Mouse (Mus musculus) embryonic facial prominence, embryonic 11.5 days (tissue): ENCODE results near the gene Shroom3. TPM values are rescaled to one million over a fixed set of nuclear protein-coding genes. Genes with fewer than 3 reads are reported as not detected.

Experiments used
- ATAC-seq: fragments of 200-750 bp; cut with Nextera tagmentation; replicated peaks from 2 replicates; pipeline ENCODE4 v1.8.0; 2017; ENCODE audit warnings: low read depth; ENCODE audit not compliant: insufficient number of reproducible peaks, low FRiP score, low TSS enrichment
- DNase-seq: peaks from one replicate; pipeline ENCODE4 v3.0.0-alpha.2; 2015; ENCODE audit warnings: low spot score
- H3K27ac ChIP-seq: fragments of 300-500 bp; sonication (generic); replicated peaks from 2 replicates; pipeline ENCODE4 v1.5.1; 2014; ENCODE audit warnings: mild to moderate bottlenecking, low read depth, low read length, control low read depth
- H3K27me3 ChIP-seq: fragments of 300-500 bp; sonication (generic); 2 replicates; pipeline ENCODE4 v1.6.1; 2014; ENCODE audit warnings: mild to moderate bottlenecking, low read length, moderate library complexity, mixed read lengths; ENCODE audit not compliant: control insufficient read depth, insufficient read depth
- H3K36me3 ChIP-seq: fragments of 300-500 bp; sonication (generic); replicated peaks from 2 replicates; pipeline ENCODE4 v1.6.1; 2014; ENCODE audit warnings: low read depth, mild to moderate bottlenecking, low read length, moderate library complexity, mixed read lengths; ENCODE audit not compliant: control insufficient read depth, insufficient read depth
- H3K4me1 ChIP-seq: fragments of 300-500 bp; sonication (generic); 2 replicates; pipeline ENCODE4 v1.6.1; 2014; ENCODE audit warnings: low read length, mixed read lengths; ENCODE audit not compliant: control insufficient read depth, insufficient read depth
- H3K4me2 ChIP-seq: fragments of 300-500 bp; sonication (generic); 2 replicates; pipeline ENCODE4 v1.6.1; 2014; ENCODE audit warnings: low read depth, mild to moderate bottlenecking, control low read depth, low read length, moderate library complexity
- H3K4me3 ChIP-seq: fragments of 300-500 bp; sonication (generic); 2 replicates; pipeline ENCODE4 v1.5.1; 2014; ENCODE audit warnings: low read depth, low read length, control low read depth
- H3K9ac ChIP-seq: fragments of 300-500 bp; sonication (generic); replicated peaks from 2 replicates; pipeline ENCODE4 v1.6.1; 2014; ENCODE audit warnings: mild to moderate bottlenecking, control low read depth, low read length
- H3K9me3 ChIP-seq: fragments of 300-500 bp; sonication (generic); replicated peaks from 2 replicates; pipeline ENCODE4 v1.6.1; 2016; ENCODE audit warnings: mild to moderate bottlenecking, low read length, inconsistent platforms, mixed read lengths; ENCODE audit not compliant: control insufficient read depth
- WGBS: fragments of 180-500 bp; shearing (Covaris S2); extraction: QIAGEN DNeasy Blood & Tissue Kit; methylation state at CpG from one replicate; pipeline ENCODE4 v1.1.7; 2014; 5-methylcytosine and 5-hydroxymethylcytosine counted together
- polyA plus RNA-seq: library from polyadenylated mRNA; unstranded; fragments of >200 nt; fragmentation: Nextera tagmentation; extraction: Ambion mirVana; gene quantifications from 2 replicates; pipeline ENCODE4 v1.2.1, GENCODE M21; 2014

Shroom3 gene
- polyA plus RNA-seq, 1 experiment from 2014 or later = 2.2 TPM

DNA sequence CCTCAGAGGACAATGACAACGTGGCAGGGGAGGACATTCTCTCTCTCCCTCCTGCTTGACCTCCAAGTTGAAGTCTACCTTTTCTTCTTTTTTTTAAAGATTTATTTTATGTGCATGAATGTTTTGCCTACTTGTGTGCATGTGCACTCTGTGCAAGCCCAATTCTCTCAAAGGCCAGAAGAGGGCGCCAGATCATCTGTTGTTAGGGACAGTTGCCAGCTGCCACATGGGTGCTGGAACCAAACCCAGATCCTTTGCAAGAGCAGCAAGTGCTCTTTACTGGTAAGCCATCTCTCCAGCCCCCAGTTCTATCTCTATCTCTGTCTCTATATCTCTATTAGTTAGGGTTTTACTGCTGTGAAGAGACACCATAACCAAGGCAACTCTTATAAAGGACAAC lies 300.7 kb downstream of the Shroom3 start:
- no peak for DNase-seq
- Histone ChIP-seq H3K27ac (no peak overlapping the region), H3K4me2 (no peak overlapping the region)

GRCm38 (mm10) chr5:92984692-92985091 lies 301.5 kb downstream of the Shroom3 start:
- Histone ChIP-seq H3K36me3 (no peaks in the 10 kb centered on the region), H3K27me3 (no peaks in the 10 kb centered on the region), H3K4me1 (no peaks in the 10 kb centered on the region; the same call in 1 of the 2 replicates), H3K9ac (no peak overlapping the region), H3K4me2 (no peak overlapping the region), H3K4me3 (no peak overlapping the region), H3K27ac (no peak overlapping the region), H3K9me3 (no peaks in the 10 kb centered on the region)
- no peak for ATAC-seq
- no peak for DNase-seq
- 39% methylated on average over 1 of the region's 1 CpGs for WGBS

More for the DNA sequence above, 300.7 kb downstream of the Shroom3 start:
- H3K4me1 ChIP-seq = no peaks in the 10 kb centered on the region; the same call in 1 of the 2 replicates
- H3K9ac ChIP-seq = no peak overlapping the region
- H3K4me3 ChIP-seq = no peak overlapping the region
- H3K9me3 ChIP-seq = no peaks in the 10 kb centered on the region
- 17% methylated on average over 2 of the region's 2 CpGs for WGBS
- no peak for ATAC-seq
- no peaks in the 10 kb centered on the region for H3K27me3 ChIP-seq
- no peaks in the 10 kb centered on the region for H3K36me3 ChIP-seq

DNA sequence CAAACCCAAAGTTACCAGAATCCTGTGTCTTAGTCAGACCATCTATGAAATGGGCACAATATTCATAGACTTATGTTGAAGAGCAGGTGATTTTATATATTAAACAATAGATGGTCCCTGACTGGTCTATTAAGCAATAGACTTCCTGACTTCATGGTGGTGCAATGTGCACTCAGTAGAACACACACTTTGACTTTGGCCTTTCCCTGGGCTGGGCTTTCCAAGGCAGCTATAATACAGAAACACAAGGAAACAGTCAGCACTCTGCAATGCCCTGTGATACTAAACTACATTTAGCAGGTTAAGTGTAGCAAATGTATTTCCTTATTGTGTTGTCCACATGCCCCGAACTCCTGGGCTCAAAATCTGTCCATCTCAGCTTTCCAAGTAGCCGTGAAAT lies 302.2 kb downstream of the Shroom3 start:
- H3K4me1 ChIP-seq = no peaks in the 10 kb centered on the region; the same call in 1 of the 2 replicates
- H3K9me3 ChIP-seq = no peaks in the 10 kb centered on the region
- WGBS = 81% methylated on average over 2 of the region's 2 CpGs
- no peaks in the 10 kb centered on the region for H3K27me3 ChIP-seq
- no peak overlapping the region for H3K27ac ChIP-seq
- no peak overlapping the region for H3K4me2 ChIP-seq
- no peak overlapping the region for H3K4me3 ChIP-seq
- no peaks in the 10 kb centered on the region for H3K36me3 ChIP-seq
- no peak overlapping the region for H3K9ac ChIP-seq
- no peak for DNase-seq
- ATAC-seq = no peak

DNA sequence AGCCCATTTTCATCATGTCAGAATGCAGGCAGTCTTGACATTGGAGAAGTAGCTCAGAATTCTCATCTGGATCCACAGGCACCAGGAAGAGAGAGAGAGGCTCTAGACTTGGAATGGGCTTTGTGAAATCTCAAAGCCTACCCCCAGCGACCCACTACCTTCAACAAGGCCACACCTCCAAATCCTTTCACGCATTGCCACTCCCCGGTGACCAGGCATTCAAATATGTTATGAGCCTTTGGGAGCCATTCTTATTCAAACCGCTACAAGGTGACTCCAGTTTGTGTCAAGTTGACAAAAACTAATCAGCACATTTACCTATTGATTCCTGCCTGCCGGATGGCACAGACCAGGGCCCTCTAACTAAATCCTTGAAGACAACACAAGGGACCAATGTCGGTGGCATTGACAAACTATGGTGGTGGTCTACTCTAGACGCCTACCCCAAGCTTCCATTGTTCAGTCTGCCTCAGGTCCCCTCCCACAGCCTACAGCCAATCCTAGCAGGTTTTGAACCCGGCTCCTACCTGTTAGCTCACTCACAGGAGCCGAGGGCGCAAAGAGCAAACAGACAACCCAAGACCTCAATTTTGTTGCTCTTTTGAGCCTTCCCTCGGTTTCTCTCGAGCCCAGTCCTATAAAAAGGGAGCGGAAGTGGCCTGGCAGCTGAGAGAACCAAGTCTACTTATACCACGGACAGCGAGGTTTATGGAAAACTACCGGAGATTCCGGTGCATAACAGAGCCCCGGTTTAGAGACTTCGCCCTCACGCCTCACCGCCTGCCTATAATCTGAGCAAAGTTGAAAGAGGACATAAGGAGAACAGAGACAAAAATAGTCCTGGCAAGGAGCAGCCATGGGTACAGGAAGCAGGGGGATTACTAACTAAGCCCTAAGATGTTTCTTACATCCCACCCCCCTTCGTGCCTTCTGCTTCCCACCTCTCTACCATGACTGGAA lies 303.7 kb downstream of the Shroom3 start:
- H3K4me2 ChIP-seq = no peak overlapping the region
- no peak overlapping the region for H3K9ac ChIP-seq
- H3K4me3 ChIP-seq = no peak overlapping the region
- no peaks in the 10 kb centered on the region for H3K27me3 ChIP-seq
- whole genome bisulfite sequencing = 90% methylated on average over 22 of the region's 22 CpGs
- no peaks in the 10 kb centered on the region; the same call in 1 of the 2 replicates for H3K4me1 ChIP-seq
- no peak for DNase-seq
- ATAC-seq = no peak
- no peak overlapping the region for H3K27ac ChIP-seq
- H3K9me3 ChIP-seq = no peaks in the 10 kb centered on the region
- no peaks in the 10 kb centered on the region for H3K36me3 ChIP-seq

DNA sequence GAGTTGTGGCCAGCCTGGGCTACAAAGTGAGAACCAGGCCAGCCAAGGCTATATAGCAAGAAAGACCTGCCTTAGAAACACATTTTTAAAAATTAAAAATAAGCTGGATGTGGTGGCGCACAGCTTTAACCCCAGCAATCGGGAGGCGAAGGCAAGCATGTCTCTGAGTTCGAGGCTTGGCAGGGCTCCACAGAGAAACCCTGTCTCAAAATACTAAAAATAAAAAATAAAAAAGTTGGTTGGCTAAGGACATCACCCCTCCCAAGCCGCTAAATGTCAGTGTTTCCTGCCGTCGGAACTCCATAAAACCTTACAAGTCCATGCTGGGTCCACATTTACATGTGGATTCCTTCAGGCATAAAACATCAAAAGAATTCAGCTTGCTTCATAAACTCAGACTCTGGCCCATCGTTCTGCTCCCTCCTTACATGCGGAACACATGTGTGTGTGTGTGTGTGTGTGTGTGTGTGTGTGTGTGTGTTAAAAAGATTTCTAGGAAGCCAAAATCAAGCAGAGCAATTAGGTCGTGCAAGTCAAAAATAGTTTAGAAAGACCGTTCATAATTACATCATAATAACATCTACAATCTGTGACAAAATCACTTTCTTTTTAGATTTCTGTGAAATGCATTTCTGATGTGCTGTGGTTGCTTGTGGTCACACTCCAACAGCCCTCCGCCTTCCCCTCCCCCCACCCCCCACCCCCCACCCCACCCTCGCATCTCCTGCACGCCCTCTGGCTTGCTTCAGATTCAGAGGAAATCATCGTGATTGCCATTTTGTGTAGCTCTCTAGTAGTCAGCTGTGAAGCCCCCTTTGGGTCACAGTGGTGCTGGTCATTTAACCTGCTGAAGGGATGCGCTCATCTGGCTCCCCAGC lies 304.9 kb downstream of the Shroom3 start:
- no peaks in the 10 kb centered on the region for H3K27me3 ChIP-seq
- H3K4me2 ChIP-seq = peak overlapping the region; percentile 11; the same call in 1 of the 2 replicates
- peak; percentile 66; the same call in 1 of the 2 replicates for ATAC-seq
- no peaks in the 10 kb centered on the region for H3K36me3 ChIP-seq
- WGBS = 45% methylated on average over 16 of the region's 16 CpGs
- H3K9ac ChIP-seq = peak overlapping the region; percentile 46
- peak overlapping the region; percentile 57 for H3K27ac ChIP-seq
- DNase-seq = peak; percentile 42
- no peaks in the 10 kb centered on the region; the same call in 1 of the 2 replicates for H3K4me1 ChIP-seq
- no peaks in the 10 kb centered on the region for H3K9me3 ChIP-seq
- no peak overlapping the region for H3K4me3 ChIP-seq

GRCm38 (mm10) chr5:92988769-92989356 lies 305.6 kb downstream of the Shroom3 start:
- ATAC-seq = peak; percentile 26; the same call in 1 of the 2 replicates
- peak; percentile 60 for DNase-seq
- H3K9me3 ChIP-seq = no peaks in the 10 kb centered on the region
- H3K4me1 ChIP-seq = no peaks in the 10 kb centered on the region; the same call in 1 of the 2 replicates
- no peaks in the 10 kb centered on the region for H3K27me3 ChIP-seq
- WGBS = 20% methylated on average over 15 of the region's 15 CpGs
- peak overlapping the region; percentile 46 for H3K9ac ChIP-seq
- no peaks in the 10 kb centered on the region for H3K36me3 ChIP-seq
- peak overlapping the region; percentile 57 for H3K27ac ChIP-seq
- H3K4me2 ChIP-seq = peak overlapping the region; percentile 11; the same call in 1 of the 2 replicates
- no peak overlapping the region for H3K4me3 ChIP-seq

DNA sequence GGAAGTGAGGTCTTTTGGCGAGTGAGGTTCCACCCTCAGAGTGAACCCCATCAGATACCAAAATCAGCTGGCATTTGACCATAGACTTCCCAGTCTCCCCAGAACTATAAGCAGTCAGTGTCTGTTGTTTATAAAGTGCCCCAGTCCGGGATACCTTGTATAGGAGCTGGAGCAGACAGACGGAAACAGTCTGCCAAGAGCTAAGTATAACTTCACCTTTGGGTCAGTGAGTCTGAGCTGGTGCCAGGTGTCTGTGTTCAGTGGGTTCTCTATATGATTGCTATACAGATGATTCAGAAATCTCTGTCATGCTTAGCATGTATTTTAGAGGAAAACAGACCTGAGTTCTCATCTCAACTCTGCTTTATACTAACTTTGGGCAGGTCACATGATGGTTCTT lies 308.9 kb downstream of the Shroom3 start:
- H3K9ac ChIP-seq = no peak overlapping the region
- no peak overlapping the region for H3K27ac ChIP-seq
- H3K4me2 ChIP-seq = no peak overlapping the region
- DNase-seq (no peak), ATAC-seq (no peak)
- 85% methylated on average over 3 of the region's 3 CpGs for WGBS
- no peaks in the 10 kb centered on the region for H3K27me3 ChIP-seq
- no peak overlapping the region for H3K4me3 ChIP-seq
- no peaks in the 10 kb centered on the region; the same call in 1 of the 2 replicates for H3K4me1 ChIP-seq
- H3K9me3 ChIP-seq = no peaks in the 10 kb centered on the region
- H3K36me3 ChIP-seq = no peaks in the 10 kb centered on the region
